Mouse (Mus musculus) limb, embryonic 12.5 days (tissue): Measurements from ENCODE around the gene Baat. TPM values are rescaled to one million over a fixed set of nuclear protein-coding genes. Genes with fewer than 3 reads are reported as not detected.
"Not testable (repeated sequence)": the region's sequence is repeated elsewhere in the genome, so short reads cannot be mapped to it uniquely, and the experiment has no call there.

Experiments
- ATAC-seq: fragments of 200-750 bp; cut with Nextera tagmentation; 2 replicates; pipeline ENCODE4 v1.8.0; 2017; ENCODE audit warnings: low read depth, moderate TSS enrichment; ENCODE audit not compliant: insufficient number of reproducible peaks, insufficient read depth, low FRiP score, low TSS enrichment
- H3K27ac ChIP-seq: fragments of 300-500 bp; sonication (generic); 2 replicates; pipeline ENCODE4 v1.5.1; 2016; ENCODE audit warnings: mild to moderate bottlenecking, moderate library complexity
- H3K27me3 ChIP-seq: fragments of 300-500 bp; sonication (generic); 2 replicates; pipeline ENCODE4 v1.6.1; 2016; ENCODE audit warnings: mild to moderate bottlenecking, moderate library complexity
- H3K36me3 ChIP-seq: fragments of 300-500 bp; sonication (generic); 2 replicates; pipeline ENCODE4 v1.6.1; 2016; ENCODE audit warnings: mild to moderate bottlenecking, moderate library complexity
- H3K4me1 ChIP-seq: fragments of 300-500 bp; sonication (generic); replicated peaks from 2 replicates; pipeline ENCODE4 v1.6.1; 2016
- H3K4me2 ChIP-seq: fragments of 300-500 bp; sonication (generic); 2 replicates; pipeline ENCODE4 v1.6.1; 2016; ENCODE audit warnings: mild to moderate bottlenecking, moderate library complexity
- H3K4me3 ChIP-seq: fragments of 300-500 bp; sonication (generic); replicated peaks from 2 replicates; pipeline ENCODE4 v1.5.1; 2016; ENCODE audit warnings: mild to moderate bottlenecking
- H3K9ac ChIP-seq: fragments of 300-500 bp; sonication (generic); replicated peaks from 2 replicates; pipeline ENCODE4 v1.6.1; 2016; ENCODE audit warnings: mild to moderate bottlenecking, moderate library complexity
- H3K9me3 ChIP-seq: fragments of 300-500 bp; sonication (generic); 2 replicates; pipeline ENCODE4 v1.6.1; 2016; ENCODE audit warnings: mild to moderate bottlenecking, moderate library complexity
- WGBS: fragments of 180-500 bp; shearing (Covaris S2); methylation state at CpG from one replicate; pipeline ENCODE4 v1.1.7; 2016; 5-methylcytosine and 5-hydroxymethylcytosine counted together
- polyA plus RNA-seq: library from polyadenylated mRNA; unstranded; fragments of >200 nt; fragmentation: Nextera tagmentation; extraction: Ambion mirVana; gene quantifications from 2 replicates; pipeline ENCODE4 v1.2.1, GENCODE M21; 2016

Baat gene
- polyA plus RNA-seq, 1 experiment from 2014 or later = not detected

- Histone ChIP-seq H3K27me3 (no peaks in the 10 kb centered on the region), H3K9ac (no peak overlapping the region), H3K4me3 (no peak overlapping the region; the same call in 1 of the 2 replicates), H3K4me1 (peaks cover 16% of the 10 kb centered on the region), H3K4me2 (peak overlapping the region; percentile 62), H3K27ac (no peak overlapping the region), H3K36me3 (peaks cover 44% of the 10 kb centered on the region), H3K9me3 (no peaks in the 10 kb centered on the region)
- 89% methylated on average over 9 of the region's 9 CpGs for WGBS
- ATAC-seq = no peak
These were observed 16.2 kb upstream of the Baat start for GRCm38 (mm10) chr4:49522576-49522975.

- Histone ChIP-seq H3K27me3 (no peaks in the 10 kb centered on the region), H3K9me3 (0 out of 2 replicates have a peak, but pooled peaks cover 4% of the 10 kb centered on the region), H3K4me2 (peak overlapping the region; percentile 62), H3K9ac (peak overlapping the region; percentile 56), H3K36me3 (peaks cover 46% of the 10 kb centered on the region), H3K27ac (0 out of 2 replicates have a peak overlapping the region, but pooled peaks have one; percentile 35), H3K4me1 (peaks cover 16% of the 10 kb centered on the region), H3K4me3 (peak overlapping the region; percentile 57)
- 2% methylated on average over 17 of the region's 17 CpGs for WGBS
- ATAC-seq = peak; percentile 80
These were observed 15.0 kb upstream of the Baat start for GRCm38 (mm10) chr4:49521346-49521745.

GRCm38 (mm10) chr4:49520572-49521340, 14.4 kb upstream of the Baat start, which contains the start of the genes Mrpl50 and Zfp189:
Mrpl50 (minus strand) TSS chr4:49521093.
Zfp189 (plus strand) TSS chr4:49521176.
- Histone ChIP-seq H3K4me3 (peak within 1 kb of the TSS; percentile 57), H3K27ac (peak within 1 kb of the TSS; percentile 69), H3K27me3 (no peaks in the 10 kb centered on the region), H3K4me1 (peaks cover 16% of the 10 kb centered on the region), H3K36me3 (peaks cover 40% of the 10 kb centered on the region), H3K4me2 (peak within 1 kb of the TSS; percentile 62), H3K9ac (peak within 1 kb of the TSS; percentile 76), H3K9me3 (0 out of 2 replicates have a peak, but pooled peaks cover 4% of the 10 kb centered on the region)
- peak; percentile 99 for ATAC-seq
- WGBS = under 1% methylated on average over 41 of the region's 41 CpGs

GRCm38 (mm10) chr4:49519476-49519875, 13.1 kb upstream of the Baat start:
- H3K36me3 ChIP-seq = peaks cover 31% of the 10 kb centered on the region
- peak overlapping the region; percentile 62 for H3K4me2 ChIP-seq
- H3K4me1 ChIP-seq = peaks cover 16% of the 10 kb centered on the region
- H3K27me3 ChIP-seq = no peaks in the 10 kb centered on the region
- 0 out of 2 replicates have a peak, but pooled peaks cover 4% of the 10 kb centered on the region for H3K9me3 ChIP-seq
- no peak overlapping the region for H3K4me3 ChIP-seq
- no peak overlapping the region for H3K9ac ChIP-seq
- no peak overlapping the region for H3K27ac ChIP-seq
- ATAC-seq = no peak
- WGBS = 78% methylated on average over 5 of the region's 5 CpGs

- no peak overlapping the region for H3K9ac ChIP-seq
- peaks cover 37% of the 10 kb centered on the region for H3K36me3 ChIP-seq
- H3K27me3 ChIP-seq = no peaks in the 10 kb centered on the region
- H3K4me2 ChIP-seq = no peak overlapping the region
- H3K4me1 ChIP-seq = peaks cover 2% of the 10 kb centered on the region
- H3K27ac ChIP-seq = no peak overlapping the region
- H3K4me3 ChIP-seq = no peak overlapping the region
- H3K9me3 ChIP-seq = 0 out of 2 replicates have a peak, but pooled peaks cover 4% of the 10 kb centered on the region
- 95% methylated on average over 6 of the region's 6 CpGs for WGBS
- no peak for ATAC-seq
These were observed 8.1 kb upstream of the Baat start for GRCm38 (mm10) chr4:49514441-49514840.

- Histone ChIP-seq H3K4me3 (no peak overlapping the region), H3K4me2 (no peak overlapping the region)
- 47% methylated on average over 4 of the region's 4 CpGs for WGBS
These were observed 6.3 kb upstream of the Baat start for GRCm38 (mm10) chr4:49512636-49513035.

GRCm38 (mm10) chr4:49510236-49510835, 4.0 kb upstream of the Baat start:
- H3K9me3 ChIP-seq, ATAC-seq, H3K27me3 ChIP-seq, H3K27ac ChIP-seq, H3K4me2 ChIP-seq, H3K4me3 ChIP-seq, H3K4me1 ChIP-seq, H3K9ac ChIP-seq: not testable (repeated sequence)
- 92% methylated on average over 1 of the region's 1 CpGs for WGBS
- H3K36me3 ChIP-seq = peaks cover 26% of the 10 kb centered on the region

More at GRCm38 (mm10) chr4:49512636-49513035, 6.3 kb upstream of the Baat start:
- Histone ChIP-seq H3K27ac (no peak overlapping the region), H3K27me3 (no peaks in the 10 kb centered on the region), H3K4me1 (no peaks in the 10 kb centered on the region), H3K36me3 (peaks cover 31% of the 10 kb centered on the region), H3K9me3 (0 out of 2 replicates have a peak, but pooled peaks cover 4% of the 10 kb centered on the region), H3K9ac (no peak overlapping the region)
- ATAC-seq = no peak

- ATAC-seq = no peak
- no peak overlapping the region for H3K4me3 ChIP-seq
- no peak overlapping the region for H3K4me2 ChIP-seq
- WGBS = 95% methylated on average over 2 of the region's 2 CpGs
- peaks cover 22% of the 10 kb centered on the region for H3K36me3 ChIP-seq
- no peaks in the 10 kb centered on the region for H3K9me3 ChIP-seq
- no peaks in the 10 kb centered on the region for H3K27me3 ChIP-seq
- H3K4me1 ChIP-seq = no peaks in the 10 kb centered on the region
- no peak overlapping the region for H3K27ac ChIP-seq
- no peak overlapping the region for H3K9ac ChIP-seq
These were observed 2.8 kb upstream of the Baat start for GRCm38 (mm10) chr4:49509183-49509582.

GRCm38 (mm10) chr4:49503563-49503962, 2.8 kb downstream of the Baat start:
- H3K36me3 ChIP-seq = no peaks in the 10 kb centered on the region
- no peak overlapping the region for H3K4me2 ChIP-seq
- H3K27me3 ChIP-seq = no peaks in the 10 kb centered on the region
- no peak overlapping the region for H3K27ac ChIP-seq
- no peak overlapping the region for H3K9ac ChIP-seq
- no peak overlapping the region for H3K4me3 ChIP-seq
- H3K9me3 ChIP-seq = no peaks in the 10 kb centered on the region
- no peaks in the 10 kb centered on the region for H3K4me1 ChIP-seq
- 78% methylated on average over 1 of the region's 1 CpGs for WGBS
- no peak for ATAC-seq

- not testable (repeated sequence) for H3K36me3 ChIP-seq, H3K9me3 ChIP-seq, H3K4me3 ChIP-seq, H3K27me3 ChIP-seq, H3K27ac ChIP-seq, H3K4me2 ChIP-seq, H3K4me1 ChIP-seq, H3K9ac ChIP-seq, ATAC-seq
- 64% methylated on average over 3 of the region's 3 CpGs for WGBS
These were observed 20.3 kb downstream of the Baat start for GRCm38 (mm10) chr4:49485934-49486650.

- no peak overlapping the region for H3K9ac ChIP-seq
- no peaks in the 10 kb centered on the region for H3K36me3 ChIP-seq
- no peaks in the 10 kb centered on the region for H3K27me3 ChIP-seq
- no peak overlapping the region for H3K4me2 ChIP-seq
- no peak for ATAC-seq
- 0 out of 2 replicates have a peak, but pooled peaks cover 3% of the 10 kb centered on the region for H3K4me1 ChIP-seq
- H3K27ac ChIP-seq = no peak overlapping the region
- H3K4me3 ChIP-seq = no peak overlapping the region
- H3K9me3 ChIP-seq = no peaks in the 10 kb centered on the region
These were observed 20.9 kb downstream of the Baat start for GRCm38 (mm10) chr4:49485442-49485841.
